Comparison of ENCODE assay signal across 35 mouse cellular contexts in genomic region chr3:51239541-51239940, GRCm38 (mm10).
"Had no signal": no experiment of that assay in that cellular context is flagged by ENCODE, and none has a peak within 500 bp of the region (broad histone marks: within the 10 kb centered on the region; RNA-seq: fewer than 3 reads in every experiment).

No protein-coding gene starts in this region.

- H3K4me2 ChIP-seq: heart, embryonic 11.5 days; heart, embryonic 12.5 days; heart, embryonic 13.5 days; heart, embryonic 15.5 days; hindbrain, embryonic 12.5 days; hindbrain, embryonic 13.5 days; hindbrain, embryonic 14.5 days; hindbrain, embryonic 15.5 days; intestine, embryonic 15.5 days; kidney, embryonic 15.5 days had no signal

- H3K4me1 ChIP-seq: hindbrain, embryonic 12.5 days; intestine, embryonic 15.5 days had no signal

- ATAC-seq: hindbrain, embryonic 16.5 days; inflammation-experienced regulatory T-cells, adult 6 months; intestine, embryonic 15.5 days; intestine, embryonic 16.5 days; intestine, postnatal 0 days had no signal

- H3K36me3 ChIP-seq: heart, embryonic 15.5 days; hindbrain, embryonic 12.5 days; intestine, embryonic 15.5 days; kidney, embryonic 15.5 days had no signal

- H3K9ac ChIP-seq: heart, embryonic 12.5 days; heart, embryonic 13.5 days; heart, embryonic 15.5 days; hindbrain, embryonic 12.5 days; hindbrain, embryonic 13.5 days; hindbrain, embryonic 14.5 days; hindbrain, embryonic 15.5 days; intestine, embryonic 15.5 days; kidney, embryonic 15.5 days had no signal

- H3K4me3 ChIP-seq: heart, embryonic 10.5 days; heart, embryonic 12.5 days; heart, embryonic 13.5 days; heart, embryonic 15.5 days; hindbrain, embryonic 10.5 days; hindbrain, embryonic 12.5 days; hindbrain, embryonic 13.5 days; hindbrain, embryonic 15.5 days; intestine, embryonic 15.5 days; kidney, embryonic 15.5 days; layer of hippocampus, adult 2 months; left cerebral cortex, adult 2 months had no signal

- H3K27me3 ChIP-seq: heart, embryonic 12.5 days; heart, embryonic 13.5 days; heart, embryonic 15.5 days; hindbrain, embryonic 12.5 days; hindbrain, embryonic 13.5 days; hindbrain, embryonic 15.5 days; intestine, embryonic 15.5 days; kidney, embryonic 15.5 days had no signal

- H3K27ac ChIP-seq: heart, embryonic 10.5 days; heart, embryonic 13.5 days; heart, embryonic 15.5 days; hindbrain, embryonic 10.5 days; hindbrain, embryonic 12.5 days; hindbrain, embryonic 13.5 days; hindbrain, embryonic 14.5 days; hindbrain, embryonic 15.5 days; intestine, embryonic 15.5 days; kidney, embryonic 15.5 days; kidney, postnatal 0 days; layer of hippocampus, adult 2 months; left cerebral cortex, adult 2 months had no signal

- H3K9me3 ChIP-seq: heart, embryonic 10.5 days; heart, embryonic 12.5 days; heart, embryonic 13.5 days; heart, embryonic 15.5 days; hindbrain, embryonic 10.5 days; hindbrain, embryonic 12.5 days; hindbrain, embryonic 13.5 days; hindbrain, embryonic 15.5 days; intestine, embryonic 15.5 days; kidney, embryonic 15.5 days had no signal

- DNase-seq: heart, postnatal 10 days; heart, postnatal 14 days; heart, postnatal 36 days; heart, postnatal 4 days; kidney, adult 11 months; kidney, adult 18-20 months; kidney, adult 2 months; kidney, adult 8-10 months; kidney, adult 9 months; kidney, postnatal 10 days; kidney, postnatal 14 days; kidney, postnatal 25 days; kidney, postnatal 36 days; kidney, postnatal 4 days; layer of hippocampus, adult 9-11 months; layer of hippocampus, postnatal 36 days had no signal
